Mouse (Mus musculus) embryonic facial prominence, embryonic 14.5 days (tissue): ENCODE measurements around the gene Adad2. TPM values are rescaled to one million over a fixed set of nuclear protein-coding genes. Genes with fewer than 3 reads are reported as not detected.

Experiments
- ATAC-seq: fragments of 200-750 bp; cut with Nextera tagmentation; 2 replicates; pipeline ENCODE4 v1.8.0; 2017; ENCODE audit warnings: low read depth, moderate number of reproducible peaks, moderate TSS enrichment
- DNase-seq: peaks from one replicate; pipeline ENCODE4 v3.0.0-alpha.2; 2015; ENCODE audit warnings: low spot score
- H3K27ac ChIP-seq: fragments of 300-500 bp; sonication (generic); replicated peaks from 2 replicates; pipeline ENCODE4 v1.5.1; 2014; ENCODE audit warnings: low read depth, mild to moderate bottlenecking, low read length, moderate library complexity
- H3K27me3 ChIP-seq: fragments of 300-500 bp; sonication (generic); replicated peaks from 2 replicates; pipeline ENCODE4 v1.6.1; 2014; ENCODE audit warnings: low read length; ENCODE audit not compliant: control insufficient read depth, insufficient read depth
- H3K36me3 ChIP-seq: fragments of 300-500 bp; sonication (generic); 2 replicates; pipeline ENCODE4 v1.6.1; 2014; ENCODE audit warnings: low read length, mixed read lengths; ENCODE audit not compliant: control insufficient read depth, insufficient read depth
- H3K4me1 ChIP-seq: fragments of 300-500 bp; sonication (generic); 2 replicates; pipeline ENCODE4 v1.6.1; 2014; ENCODE audit warnings: antibody characterized with exemption, low read length; ENCODE audit not compliant: control insufficient read depth, insufficient read depth
- H3K4me2 ChIP-seq: fragments of 300-500 bp; sonication (generic); 2 replicates; pipeline ENCODE4 v1.6.1; 2014; ENCODE audit warnings: low read depth, mild to moderate bottlenecking, low read length, moderate library complexity, mixed read lengths
- H3K4me3 ChIP-seq: fragments of 300-500 bp; sonication (generic); 2 replicates; pipeline ENCODE4 v1.5.1; 2014; ENCODE audit warnings: low read depth, mild to moderate bottlenecking, low read length
- H3K9ac ChIP-seq: fragments of 300-500 bp; sonication (generic); 2 replicates; pipeline ENCODE4 v1.6.1; 2014; ENCODE audit warnings: low read depth, mild to moderate bottlenecking, low read length, moderate library complexity, mixed read lengths
- H3K9me3 ChIP-seq: fragments of 300-500 bp; sonication (generic); 2 replicates; pipeline ENCODE4 v1.6.1; 2016; ENCODE audit warnings: low read length; ENCODE audit not compliant: control insufficient read depth
- WGBS: fragments of 180-500 bp; shearing (Covaris S2); extraction: QIAGEN DNeasy Blood & Tissue Kit; methylation state at CpG from one replicate; pipeline ENCODE4 v1.1.7; 2014; 5-methylcytosine and 5-hydroxymethylcytosine counted together
- polyA plus RNA-seq: library from polyadenylated mRNA; unstranded; fragments of >200 nt; fragmentation: Nextera tagmentation; extraction: Ambion mirVana; gene quantifications from 2 replicates; pipeline ENCODE4 v1.2.1, GENCODE M21; 2014

The Adad2 gene
- polyA plus RNA-seq, 1 experiment from 2014 or later, result 0.14 TPM

DNA sequence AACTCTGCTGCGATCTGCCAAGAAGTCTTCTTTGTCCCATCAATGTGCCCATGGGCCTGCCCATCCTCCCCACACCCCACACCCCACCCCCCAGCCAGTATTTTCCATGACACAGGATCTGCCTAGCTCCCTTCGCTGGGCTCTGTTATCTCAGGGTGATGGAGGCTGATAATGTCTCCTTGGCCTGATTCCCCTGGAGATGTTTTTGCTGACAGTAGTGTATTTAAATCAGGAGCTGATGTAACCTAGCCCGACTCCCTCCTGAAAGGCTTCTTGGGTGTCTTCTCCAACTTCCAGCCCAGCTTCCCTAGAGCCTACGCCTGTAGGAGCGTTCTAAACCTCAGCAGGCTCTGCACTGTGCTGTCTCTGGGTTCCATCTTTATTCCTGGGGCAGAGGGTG is 6.3 kb downstream of the Adad2 start:
- Histone ChIP-seq H3K4me1 (no peaks in the 10 kb centered on the region), H3K4me2 (no peak overlapping the region), H3K9me3 (no peaks in the 10 kb centered on the region), H3K4me3 (no peak overlapping the region), H3K27me3 (no peaks in the 10 kb centered on the region), H3K27ac (no peak overlapping the region), H3K36me3 (no peaks in the 10 kb centered on the region), H3K9ac (no peak overlapping the region)
- WGBS, result 65% methylated on average over 5 of the region's 5 CpGs
- no peak for ATAC-seq
- no peak for DNase-seq

DNA sequence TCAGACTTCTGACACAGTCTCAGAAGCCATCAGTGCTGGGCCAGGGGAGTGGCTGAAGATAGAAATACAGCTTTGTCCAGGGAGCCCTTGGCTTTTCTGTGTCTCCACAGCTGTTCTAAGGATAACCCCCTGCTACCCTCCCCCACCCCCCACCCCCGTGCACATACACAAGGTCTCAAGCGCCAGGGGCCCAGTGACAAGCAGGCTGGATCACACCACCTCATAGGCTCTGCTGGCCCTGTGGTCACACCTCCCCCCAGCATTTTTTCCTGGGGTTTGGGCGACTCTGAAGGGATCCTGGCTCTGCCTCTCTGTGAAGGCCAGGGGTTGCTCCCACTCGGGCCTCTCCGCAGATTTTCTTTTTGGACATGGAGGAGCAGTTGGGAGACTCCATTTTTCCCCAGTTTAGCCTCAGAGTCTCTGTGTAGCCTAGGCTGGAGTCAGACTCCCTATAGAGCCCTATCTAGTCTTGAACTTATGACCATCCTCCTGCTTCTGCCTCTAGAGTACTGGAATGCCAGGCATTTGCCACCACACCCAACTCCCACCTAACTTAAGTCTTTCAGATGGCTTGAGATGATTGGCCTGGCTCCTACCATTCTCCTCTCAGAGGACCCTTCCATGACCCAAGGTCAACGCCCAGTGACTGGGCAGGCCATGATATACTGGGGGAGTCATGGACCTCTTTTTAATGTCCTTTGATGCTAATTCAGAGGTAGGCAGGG is 7.7 kb downstream of the Adad2 start:
- Histone ChIP-seq H3K4me2 (no peak overlapping the region), H3K4me1 (no peaks in the 10 kb centered on the region), H3K27me3 (no peaks in the 10 kb centered on the region), H3K9ac (no peak overlapping the region), H3K9me3 (no peaks in the 10 kb centered on the region), H3K4me3 (no peak overlapping the region), H3K27ac (no peak overlapping the region), H3K36me3 (no peaks in the 10 kb centered on the region)
- WGBS, result 62% methylated on average over 6 of the region's 6 CpGs
- ATAC-seq (no peak), DNase-seq (no peak)

DNA sequence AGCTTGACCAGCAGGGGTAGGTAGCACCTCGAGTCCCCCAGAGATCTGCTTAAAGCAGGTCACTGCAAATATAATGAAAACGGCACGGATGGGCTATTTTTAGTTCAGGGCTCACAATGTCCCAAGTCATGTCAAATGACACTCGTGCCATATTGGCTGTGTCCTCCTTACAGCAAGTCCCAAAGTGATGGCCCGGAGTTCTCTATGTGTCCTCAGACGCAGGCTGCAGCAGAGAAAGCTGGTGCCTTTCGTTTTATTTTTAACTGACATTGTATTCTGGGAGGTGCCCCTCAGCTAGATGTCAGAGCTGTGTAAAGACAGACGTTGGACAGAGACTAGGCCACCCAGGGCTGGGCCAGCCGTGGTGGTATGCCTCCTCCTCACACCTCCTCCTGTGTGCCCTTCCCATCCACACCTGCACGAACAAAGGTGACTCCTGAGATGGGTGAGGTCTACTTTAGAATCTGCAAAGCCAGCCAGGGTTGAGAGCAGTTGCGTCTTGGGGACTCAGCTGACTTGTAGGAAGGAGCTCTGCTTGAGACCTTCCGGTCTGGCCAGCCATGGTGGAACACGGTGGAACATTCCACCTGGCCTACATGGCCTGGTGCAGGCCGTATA is 8.4 kb downstream of the Adad2 start:
- WGBS, result 86% methylated on average over 14 of the region's 14 CpGs

DNA sequence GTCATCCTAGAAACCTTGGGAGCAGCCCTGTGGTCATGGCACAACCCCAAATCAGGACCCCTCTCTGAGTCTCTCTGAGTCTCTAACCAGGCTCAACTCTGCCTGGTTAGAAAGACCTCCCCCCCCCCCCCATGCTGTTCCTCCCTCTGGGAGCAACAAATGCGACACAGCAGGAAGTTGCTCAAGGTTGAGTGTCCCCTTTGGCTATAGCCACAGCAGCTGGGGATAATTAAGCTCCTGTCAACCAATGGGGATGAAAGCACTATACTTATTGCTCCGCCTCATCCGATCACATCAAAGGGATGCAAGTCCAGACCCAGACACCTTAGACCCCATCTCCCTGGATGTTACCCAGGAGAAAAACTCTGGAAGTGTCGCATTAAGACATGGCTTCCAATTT is 10.0 kb downstream of the Adad2 start:
- no peak overlapping the region for H3K4me2 ChIP-seq
- H3K36me3 ChIP-seq, result no peaks in the 10 kb centered on the region
- ATAC-seq (no peak), DNase-seq (no peak)
- H3K9ac ChIP-seq, result no peak overlapping the region
- no peaks in the 10 kb centered on the region for H3K9me3 ChIP-seq
- H3K27me3 ChIP-seq, result no peaks in the 10 kb centered on the region
- no peaks in the 10 kb centered on the region for H3K4me1 ChIP-seq
- H3K4me3 ChIP-seq, result no peak overlapping the region
- no peak overlapping the region for H3K27ac ChIP-seq
- WGBS, result 39% methylated on average over 3 of the region's 4 CpGs

More for the DNA sequence above, 8.4 kb downstream of the Adad2 start:
- Histone ChIP-seq H3K27me3 (no peaks in the 10 kb centered on the region), H3K4me3 (no peak overlapping the region), H3K9ac (no peak overlapping the region), H3K36me3 (no peaks in the 10 kb centered on the region), H3K4me2 (no peak overlapping the region), H3K27ac (no peak overlapping the region), H3K9me3 (no peaks in the 10 kb centered on the region), H3K4me1 (no peaks in the 10 kb centered on the region)
- ATAC-seq (no peak), DNase-seq (no peak)

DNA sequence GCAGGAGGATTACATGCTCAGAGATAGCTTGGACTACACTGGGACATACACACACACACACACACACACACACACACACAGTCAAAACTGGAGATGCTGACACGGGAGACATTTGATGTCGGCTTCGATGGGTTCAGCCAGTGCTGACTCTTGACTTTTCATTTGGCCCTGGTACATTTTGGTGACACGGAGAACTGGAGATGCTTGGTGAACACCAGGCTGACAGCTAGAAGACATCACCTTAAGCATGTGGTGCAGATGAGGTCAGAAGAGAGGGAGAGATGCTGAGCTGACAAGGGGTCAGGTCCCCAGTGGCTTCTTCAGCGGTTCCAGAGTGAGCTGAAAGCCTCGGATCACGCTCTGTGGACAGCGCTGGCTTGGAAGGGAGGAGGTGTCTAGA is 10.5 kb downstream of the Adad2 start:
- H3K9me3 ChIP-seq, result no peaks in the 10 kb centered on the region
- H3K4me3 ChIP-seq, result no peak overlapping the region
- no peak overlapping the region for H3K9ac ChIP-seq
- WGBS, result 77% methylated on average over 8 of the region's 8 CpGs
- H3K36me3 ChIP-seq, result no peaks in the 10 kb centered on the region
- no peak overlapping the region for H3K27ac ChIP-seq
- ATAC-seq (no peak), DNase-seq (no peak)
- H3K4me1 ChIP-seq, result no peaks in the 10 kb centered on the region
- no peaks in the 10 kb centered on the region for H3K27me3 ChIP-seq
- no peak overlapping the region for H3K4me2 ChIP-seq

DNA sequence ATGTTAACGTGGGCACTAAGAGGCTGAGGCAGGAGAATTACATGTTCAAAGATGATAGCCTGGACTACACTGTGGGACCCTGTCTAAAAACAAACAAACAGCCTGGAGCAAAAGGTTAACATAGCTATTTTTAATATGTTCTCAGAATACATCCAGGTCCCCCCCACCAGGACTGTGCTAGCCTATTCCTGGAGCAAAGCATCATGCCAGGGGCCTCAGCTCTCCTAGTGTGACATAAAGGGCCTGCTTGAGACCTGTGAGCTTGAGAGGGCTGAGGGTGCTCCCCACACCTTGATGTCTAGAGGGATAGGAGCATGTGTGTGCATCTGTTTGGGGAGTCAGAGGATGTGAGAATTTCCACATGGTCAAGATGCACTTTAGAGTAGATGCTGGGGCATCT is 11.2 kb downstream of the Adad2 start:
- H3K4me3 ChIP-seq, result no peak overlapping the region
- no peak for DNase-seq
- no peaks in the 10 kb centered on the region for H3K9me3 ChIP-seq
- no peak for ATAC-seq
- WGBS, result 82% methylated on average over 1 of the region's 1 CpGs
- no peaks in the 10 kb centered on the region for H3K27me3 ChIP-seq
- no peak overlapping the region for H3K27ac ChIP-seq
- H3K4me2 ChIP-seq, result no peak overlapping the region
- no peak overlapping the region for H3K9ac ChIP-seq
- no peaks in the 10 kb centered on the region for H3K4me1 ChIP-seq
- H3K36me3 ChIP-seq, result no peaks in the 10 kb centered on the region

DNA sequence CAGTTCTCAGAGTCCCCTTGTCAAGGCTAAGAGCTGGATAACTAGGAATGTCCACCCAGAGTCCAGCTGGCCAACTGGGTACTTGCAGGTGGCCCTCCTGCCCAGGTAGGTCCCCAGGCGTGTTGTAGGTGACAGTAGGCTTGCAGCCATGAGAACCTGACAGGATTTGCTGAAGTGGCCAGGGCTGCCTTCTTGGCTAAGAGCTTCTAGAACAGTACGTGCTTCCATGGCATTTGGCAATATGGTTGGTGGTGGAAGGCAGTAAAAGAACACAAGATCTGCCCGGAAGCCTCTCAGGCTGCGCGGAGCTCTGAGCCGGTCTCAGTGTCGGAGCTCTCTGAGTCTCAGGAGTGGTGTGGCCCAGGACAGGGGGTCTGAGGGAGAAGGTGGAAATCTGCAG is 12.4 kb downstream of the Adad2 start:
- 91% methylated on average over 7 of the region's 7 CpGs for WGBS
- no peaks in the 10 kb centered on the region for H3K27me3 ChIP-seq

DNA sequence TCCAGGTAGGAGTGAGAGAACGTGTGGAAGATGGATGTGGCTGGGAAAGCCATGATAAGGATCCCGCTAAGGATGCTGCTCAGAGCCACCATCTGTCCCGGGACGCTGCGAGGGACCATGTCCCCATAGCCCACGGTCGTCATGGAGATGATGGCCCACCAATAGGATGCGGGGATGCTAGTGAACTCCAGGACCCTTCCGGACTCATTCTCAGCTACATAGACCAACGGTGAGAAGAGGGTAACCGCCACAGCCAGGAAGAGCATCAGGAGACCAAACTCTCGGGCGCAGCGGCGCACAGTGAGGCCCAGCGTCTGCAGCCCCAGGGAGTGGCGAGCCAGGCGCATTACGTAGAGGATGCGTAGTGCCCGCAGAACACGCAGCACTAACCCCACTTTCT is 13.2 kb downstream of the Adad2 start:
- H3K9me3 ChIP-seq, result no peaks in the 10 kb centered on the region
- WGBS, result 85% methylated on average over 21 of the region's 22 CpGs
- no peak overlapping the region for H3K9ac ChIP-seq
- ATAC-seq, result no peak
- H3K4me2 ChIP-seq, result no peak overlapping the region
- no peaks in the 10 kb centered on the region for H3K36me3 ChIP-seq
- H3K27me3 ChIP-seq, result no peaks in the 10 kb centered on the region
- DNase-seq, result no peak
- H3K4me3 ChIP-seq, result no peak overlapping the region
- H3K4me1 ChIP-seq, result no peaks in the 10 kb centered on the region
- H3K27ac ChIP-seq, result no peak overlapping the region

More for the DNA sequence above, 12.4 kb downstream of the Adad2 start:
- H3K4me3 ChIP-seq, result no peak overlapping the region
- no peaks in the 10 kb centered on the region for H3K4me1 ChIP-seq
- H3K36me3 ChIP-seq, result no peaks in the 10 kb centered on the region
- H3K9ac ChIP-seq, result no peak overlapping the region
- no peak for ATAC-seq
- H3K4me2 ChIP-seq, result no peak overlapping the region
- DNase-seq, result no peak
- no peaks in the 10 kb centered on the region for H3K9me3 ChIP-seq
- H3K27ac ChIP-seq, result no peak overlapping the region

DNA sequence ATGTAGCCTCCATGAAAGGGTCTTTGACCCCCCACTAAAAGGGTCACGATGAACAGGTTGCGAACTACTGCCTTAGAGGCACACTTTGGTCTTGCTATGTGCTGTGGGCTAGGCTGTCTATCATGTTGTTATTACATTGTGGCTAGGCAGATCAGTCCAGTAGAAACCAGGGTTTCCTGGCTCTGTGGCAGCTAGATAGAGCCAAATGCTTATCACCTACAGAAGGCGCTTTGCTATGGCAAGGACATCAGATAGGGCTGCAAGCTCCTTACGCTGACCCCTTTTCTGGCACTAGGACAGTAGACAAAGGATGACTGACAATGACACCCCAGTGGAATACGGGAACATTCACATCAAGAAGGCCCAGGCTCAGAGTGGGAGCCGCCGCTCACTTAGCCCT is 14.7 kb downstream of the Adad2 start:
- H3K4me1 ChIP-seq, result no peaks in the 10 kb centered on the region
- DNase-seq (no peak), ATAC-seq (no peak)
- no peak overlapping the region for H3K4me2 ChIP-seq
- WGBS, result 85% methylated on average over 7 of the region's 7 CpGs
- H3K9ac ChIP-seq, result no peak overlapping the region
- no peak overlapping the region for H3K27ac ChIP-seq
- no peak overlapping the region for H3K4me3 ChIP-seq
- H3K27me3 ChIP-seq, result no peaks in the 10 kb centered on the region
- no peaks in the 10 kb centered on the region for H3K9me3 ChIP-seq
- no peaks in the 10 kb centered on the region for H3K36me3 ChIP-seq
